Mouse (Mus musculus): ENCODE measurements around the gene Kcnh5.

- TF ChIP-seq TAL1 (IDR thresholded peaks at IDR 0.05; ENCODE audit: low read length), result no peak
- no peak for TF ChIP-seq GATA1 (IDR thresholded peaks at IDR 0.05; ENCODE audit: low read length)
Measured at GRCm38 (mm10) chr12:74952661-74953060, 224.5 kb downstream of the Kcnh5 start.

All from erythroblast, embryonic 14.5 days (primary cell).